Mouse (Mus musculus) right cerebral cortex, postnatal 25 days (tissue): ENCODE data around the gene Dkkl1.
"Not testable (repeated sequence)": the region's sequence is repeated elsewhere in the genome, so short reads cannot be mapped to it uniquely, and the experiment has no call there.

Experiments
- DNase-seq: peaks from one replicate; pipeline ENCODE4 v3.0.0; 2022

Gene Dkkl1

GRCm38 (mm10) chr7:45191803-45192363 lies 20.1 kb downstream of the Dkkl1 start:
- no peak for DNase-seq

GRCm38 (mm10) chr7:45191161-45191560 lies 20.8 kb downstream of the Dkkl1 start:
- no peak for DNase-seq

DNA sequence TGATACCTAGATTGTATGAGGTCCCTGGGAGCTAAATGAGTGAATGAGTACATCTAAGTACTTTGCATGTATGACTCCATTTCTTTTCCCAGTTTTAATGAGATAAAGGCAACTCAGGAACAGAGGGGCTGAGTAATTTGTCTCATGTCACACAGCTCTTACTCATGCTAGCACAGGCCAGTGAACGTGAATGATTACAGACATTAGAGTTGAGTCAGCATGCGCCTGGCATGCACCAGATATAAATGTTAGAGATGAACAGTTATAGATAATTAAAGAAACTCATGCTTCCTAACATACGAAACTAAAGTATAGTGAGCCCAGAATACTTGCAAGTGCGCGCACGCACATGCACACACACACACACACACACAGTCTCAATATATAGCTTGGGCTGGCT lies 21.8 kb downstream of the Dkkl1 start:
- no peak for DNase-seq

- DNase-seq, result peak; percentile 65
Observed at GRCm38 (mm10) chr7:45189600-45189999, 22.3 kb downstream of the Dkkl1 start.

DNA sequence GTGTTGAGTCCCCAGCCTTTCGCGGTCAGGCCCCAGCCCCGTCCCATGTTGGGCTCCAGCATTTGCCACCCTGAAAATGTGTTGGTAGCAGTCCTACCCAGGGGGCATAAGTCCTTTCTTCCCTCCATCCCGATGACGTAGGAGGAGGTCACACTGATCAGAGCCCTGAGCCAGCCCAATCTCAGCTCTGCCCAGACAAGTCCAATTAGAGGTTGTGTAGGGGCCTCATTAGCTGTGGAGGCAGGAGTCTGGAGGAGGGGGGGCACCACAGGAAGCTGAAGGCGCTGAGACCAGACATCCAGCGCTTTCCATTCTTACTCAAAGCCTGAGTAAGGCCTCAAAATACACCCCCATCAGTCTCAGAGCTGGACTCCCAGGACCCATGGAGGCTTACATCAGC lies 26.0 kb downstream of the Dkkl1 start:
- DNase-seq, result no peak

DNA sequence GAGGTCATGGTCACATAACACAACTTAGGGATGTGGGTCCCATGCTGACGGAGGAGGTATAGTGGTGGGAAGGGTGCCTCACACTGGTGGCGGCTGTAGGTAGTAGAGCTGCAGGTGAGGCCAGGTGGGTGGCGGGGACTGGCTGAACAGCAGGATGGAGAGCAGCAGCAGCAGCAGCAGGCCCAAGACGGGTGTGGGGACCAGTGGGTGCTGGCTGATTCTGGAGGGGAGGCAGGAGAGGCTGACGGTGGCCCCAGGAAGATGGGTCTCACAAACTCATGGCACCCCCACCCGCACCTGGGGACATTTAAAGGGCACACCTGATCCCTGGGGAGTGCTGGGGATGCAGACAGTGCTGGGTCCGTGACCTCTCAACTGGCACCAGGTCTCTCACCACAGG lies 28.3 kb downstream of the Dkkl1 start:
- DNase-seq, result no peak

- no peak for DNase-seq
Observed at GRCm38 (mm10) chr7:45182606-45183005, 29.3 kb downstream of the Dkkl1 start.

- DNase-seq, result peak; percentile 85
Observed at GRCm38 (mm10) chr7:45182199-45182601, 29.7 kb downstream of the Dkkl1 start.

DNA sequence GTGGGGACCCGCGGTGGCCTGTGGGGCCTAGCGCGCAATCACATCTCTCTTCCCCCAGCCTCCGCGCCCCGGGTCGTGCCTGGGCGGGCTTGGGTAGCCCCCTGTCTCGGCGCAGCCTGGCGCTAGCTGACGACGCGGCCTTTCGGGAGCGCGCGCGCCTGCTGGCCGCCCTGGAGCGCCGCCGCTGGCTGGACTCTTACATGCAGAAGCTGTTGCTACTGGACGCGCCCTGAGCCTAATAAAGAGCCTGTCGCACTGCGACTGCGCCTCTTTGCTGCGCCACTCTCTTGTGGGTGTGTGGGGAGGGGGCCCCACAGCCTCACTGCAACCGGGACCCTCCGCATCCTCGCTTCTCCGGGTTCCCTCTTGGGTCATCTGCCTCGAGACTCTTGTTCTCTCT lies 30.4 kb downstream of the Dkkl1 start:
- no peak for DNase-seq

- DNase-seq, result no peak
Observed at GRCm38 (mm10) chr7:45180896-45181477, 31.0 kb downstream of the Dkkl1 start, which contains the start of gene Pth2. Gene Pth2, plus strand, starts transcription at chr7:45180995.

GRCm38 (mm10) chr7:45179469-45179868 lies 32.5 kb downstream of the Dkkl1 start, which contains the start of gene Gfy:
Gene Gfy, minus strand, starts transcription at chr7:45179569.
- no peak for DNase-seq

DNA sequence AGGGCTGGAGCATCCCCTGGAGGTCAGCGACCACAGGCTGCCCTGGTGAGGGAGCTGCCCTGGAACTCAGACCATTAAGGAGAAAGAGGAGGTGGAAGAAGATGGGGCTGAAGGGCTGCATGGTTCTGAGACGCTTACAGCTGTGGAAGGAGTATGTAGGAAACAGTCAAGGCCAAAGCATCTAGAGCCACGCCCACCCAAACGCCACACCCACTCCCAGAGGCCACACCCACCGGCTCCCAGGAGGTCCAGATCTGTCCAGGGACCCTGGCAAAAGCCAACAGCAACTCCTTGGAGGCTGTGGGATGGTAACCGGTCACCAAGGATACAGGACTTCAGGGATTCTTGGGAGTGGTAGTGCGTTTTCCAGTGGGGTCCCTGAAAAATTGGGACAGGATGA lies 33.4 kb downstream of the Dkkl1 start:
- DNase-seq, result no peak

GRCm38 (mm10) chr7:45176356-45176755 lies 35.6 kb downstream of the Dkkl1 start:
- no peak for DNase-seq

GRCm38 (mm10) chr7:45175929-45176328 lies 36.0 kb downstream of the Dkkl1 start:
- no peak for DNase-seq

GRCm38 (mm10) chr7:45175398-45175797 lies 36.5 kb downstream of the Dkkl1 start:
- no peak for DNase-seq

- DNase-seq, result no peak
Observed at GRCm38 (mm10) chr7:45174567-45175280, 37.2 kb downstream of the Dkkl1 start.

DNA sequence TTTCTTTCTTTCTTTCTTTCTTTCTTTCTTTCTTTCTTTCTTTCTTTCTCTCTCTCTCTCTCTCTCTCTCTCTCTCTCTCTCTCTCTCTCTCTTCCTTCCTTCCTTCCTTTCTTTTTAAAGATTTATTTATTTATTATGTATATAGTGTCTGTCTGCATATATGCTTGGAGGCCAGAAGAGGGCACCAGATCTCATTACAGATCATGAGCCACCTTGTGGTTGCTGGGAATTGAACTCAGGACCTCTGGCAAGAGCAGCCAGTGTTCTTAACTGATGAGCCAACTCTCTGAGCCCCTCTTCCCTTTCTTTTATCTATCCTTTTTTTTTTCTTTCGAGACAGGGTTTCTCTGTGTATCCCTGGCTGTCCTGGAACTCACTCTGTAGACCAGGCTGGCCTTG lies 38.2 kb downstream of the Dkkl1 start:
- DNase-seq, result not testable (repeated sequence)

- DNase-seq, result no peak
Observed at GRCm38 (mm10) chr7:45172974-45173373, 39.0 kb downstream of the Dkkl1 start.

- DNase-seq, result peak; percentile 66
Observed at GRCm38 (mm10) chr7:45169495-45169894, 42.5 kb downstream of the Dkkl1 start.

- no peak for DNase-seq
Observed at GRCm38 (mm10) chr7:45168656-45169055, 43.3 kb downstream of the Dkkl1 start.

- peak; percentile 57 for DNase-seq
Observed at GRCm38 (mm10) chr7:45167761-45168445, 44.0 kb downstream of the Dkkl1 start.

DNA sequence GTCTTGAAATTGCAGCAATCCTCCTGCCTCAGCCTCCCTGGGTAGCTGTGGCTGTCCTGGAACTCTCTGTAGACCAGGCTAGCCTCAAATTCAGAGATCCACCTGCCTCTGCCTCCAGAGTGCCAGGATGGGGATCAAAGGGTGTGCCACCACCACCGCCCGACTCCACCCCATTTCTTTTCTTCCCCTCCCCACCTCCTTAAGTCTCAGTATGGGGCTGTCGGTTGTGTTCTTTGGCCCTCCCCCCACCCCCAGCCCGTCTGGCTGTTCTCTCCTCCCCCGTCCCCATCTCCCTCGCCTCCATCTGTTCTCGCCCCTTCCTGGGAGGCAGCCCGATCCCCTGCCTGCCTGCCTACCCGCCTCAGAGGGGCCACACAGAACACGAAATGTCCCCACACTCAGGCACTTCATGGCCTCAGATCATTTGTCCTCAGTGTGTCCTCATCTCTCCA lies 45.0 kb downstream of the Dkkl1 start:
- peak; percentile 74 for DNase-seq

DNA sequence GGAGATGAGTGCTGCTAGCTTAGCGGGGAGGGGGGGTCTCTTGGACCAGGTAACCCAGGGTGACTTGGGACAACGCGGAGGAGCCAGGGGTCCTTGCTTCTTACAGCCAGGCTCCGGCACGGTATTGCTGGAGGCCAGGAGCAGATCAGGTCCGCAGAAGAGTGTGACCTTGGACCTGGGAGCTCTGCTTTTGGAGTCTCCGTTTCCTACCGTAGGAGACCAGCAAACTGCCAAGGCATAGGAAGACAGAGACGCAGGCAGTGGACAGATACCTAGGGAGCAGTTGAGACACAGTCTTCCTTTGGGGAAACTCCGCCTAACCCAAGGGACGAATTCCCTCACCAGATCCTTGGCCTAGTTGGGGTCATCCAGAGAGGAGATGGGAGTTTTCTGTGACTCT lies 46.2 kb downstream of the Dkkl1 start:
- DNase-seq, result no peak

GRCm38 (mm10) chr7:45164833-45165232 lies 47.1 kb downstream of the Dkkl1 start:
- DNase-seq, result no peak
